Mouse (Mus musculus) cerebellum, postnatal 14 days (tissue): ENCODE measurements at regions not wholly inside any gene's neighbourhood (a gene's known extent, or its start where the extent isn't known, plus 50 kb on each side); places are given as distances from the start of the nearest gene placed in this dataset.

Source experiments
- DNase-seq, 2 experiments: peaks; one replicate each; pipeline ENCODE4 v3.0.0; 2021; ENCODE audit warnings: mixed read lengths in 2 of 2

GRCm38 (mm10) chr15:7459992-7460820 is 62.0 kb upstream of the Egflam start:
- peak; percentile 83 to 86 for DNase-seq

GRCm38 (mm10) chr15:7462549-7462948 is 64.4 kb upstream of the Egflam start:
- no peak for DNase-seq

- DNase-seq = no peak
Observed at GRCm38 (mm10) chr15:7463444-7464350, 65.5 kb upstream of the Egflam start.

DNA sequence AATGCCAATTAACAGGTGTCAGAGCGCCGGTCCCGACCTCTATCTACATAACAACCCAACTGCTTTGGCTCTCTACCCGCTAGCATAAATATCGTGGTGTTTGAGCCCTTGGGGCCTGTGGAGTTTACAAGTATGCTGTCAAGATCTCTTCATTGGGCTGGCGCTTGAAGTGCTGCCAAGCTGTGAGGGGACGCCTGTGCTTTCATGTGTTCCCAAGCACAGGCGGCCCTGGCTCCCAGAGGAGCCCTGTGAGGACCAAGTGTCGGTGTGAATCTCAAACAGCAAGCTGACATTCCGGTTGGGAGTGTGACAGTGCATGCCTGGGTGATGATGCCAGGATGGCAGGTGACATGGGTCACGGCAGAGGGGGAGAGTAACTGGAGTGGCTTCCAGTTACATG is 82.0 kb upstream of the Egflam start:
- peak; percentile 29 to 37 for DNase-seq

- DNase-seq = peak in 1 of 2 experiments; percentile 27
Observed at GRCm38 (mm10) chr15:7480792-7481210, 82.6 kb upstream of the Egflam start.

- no peak for DNase-seq
Observed at GRCm38 (mm10) chr15:7483686-7484085, 85.5 kb upstream of the Egflam start.

GRCm38 (mm10) chr15:7491091-7491490 is 92.9 kb upstream of the Egflam start:
- DNase-seq = peak; percentile 66 to 76

GRCm38 (mm10) chr15:7493126-7493669 is 95.0 kb upstream of the Egflam start:
- DNase-seq = no peak

DNA sequence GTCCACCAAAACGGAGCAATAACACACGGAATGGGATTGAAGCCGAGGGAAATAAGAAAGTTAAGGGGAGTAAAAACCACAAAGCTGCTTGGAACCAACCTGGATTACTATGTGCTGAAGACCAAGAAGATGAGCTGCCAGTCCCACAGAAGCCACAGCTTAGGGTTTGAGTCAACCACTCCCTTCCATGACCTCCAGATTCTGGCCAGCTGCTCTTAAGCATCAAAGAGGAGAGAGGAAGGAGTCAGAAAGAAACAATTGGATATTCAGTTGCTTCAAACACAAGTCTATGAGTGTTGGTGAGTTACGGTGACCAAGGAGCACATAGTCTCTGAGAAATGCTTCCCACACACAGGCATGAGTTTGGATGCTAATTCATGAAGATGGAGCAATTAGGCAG is 99.7 kb upstream of the Egflam start:
- DNase-seq = no peak

DNA sequence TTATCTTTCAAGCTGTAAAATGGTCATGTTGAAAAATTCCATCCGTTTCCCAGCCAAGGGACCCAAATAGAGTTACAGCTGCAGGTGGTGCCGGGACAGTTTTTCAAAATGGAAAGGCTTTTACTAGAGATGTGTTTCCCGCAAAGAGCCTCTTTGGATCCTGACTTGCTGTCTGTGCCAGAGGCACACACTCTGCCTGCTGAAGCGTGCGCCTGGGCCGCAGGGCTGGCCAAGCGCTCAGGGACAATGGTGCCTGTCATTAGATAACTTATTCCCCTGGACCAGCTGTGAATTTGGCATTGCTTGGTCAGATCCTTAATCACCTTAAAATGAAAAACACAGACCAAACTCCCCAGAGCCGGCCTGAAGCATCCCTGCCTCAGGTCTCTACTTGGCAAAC is 110.3 kb upstream of the Egflam start:
- DNase-seq = peak; percentile 15 to 38

DNA sequence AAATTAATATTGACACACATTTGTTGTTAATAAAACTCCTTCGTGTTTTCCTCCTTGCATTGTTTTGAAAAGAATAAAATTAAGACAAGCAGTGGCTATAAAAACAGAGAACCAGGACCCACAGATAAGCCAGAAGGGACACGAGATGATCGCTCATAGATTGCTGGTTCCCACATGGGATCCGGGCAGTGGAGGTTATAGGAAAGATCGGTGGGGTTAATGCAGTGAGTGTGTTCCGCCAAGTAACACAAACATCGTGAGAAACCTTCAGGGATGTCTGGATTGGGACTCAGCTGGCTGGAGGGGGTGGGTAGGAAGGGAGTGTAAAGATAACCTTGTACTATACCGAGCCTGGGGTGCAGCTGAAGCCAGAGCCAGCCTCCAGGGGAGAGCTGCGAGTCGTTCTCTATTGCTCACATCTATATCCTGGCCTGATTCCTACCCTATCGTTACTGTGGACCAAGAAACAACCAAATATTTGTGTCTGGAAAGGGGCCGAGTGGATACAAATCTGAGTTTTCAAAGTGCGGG is 116.6 kb upstream of the Egflam start:
- no peak for DNase-seq

GRCm38 (mm10) chr15:7521611-7522010 is 123.4 kb upstream of the Egflam start:
- peak; percentile 64 to 80 for DNase-seq

DNA sequence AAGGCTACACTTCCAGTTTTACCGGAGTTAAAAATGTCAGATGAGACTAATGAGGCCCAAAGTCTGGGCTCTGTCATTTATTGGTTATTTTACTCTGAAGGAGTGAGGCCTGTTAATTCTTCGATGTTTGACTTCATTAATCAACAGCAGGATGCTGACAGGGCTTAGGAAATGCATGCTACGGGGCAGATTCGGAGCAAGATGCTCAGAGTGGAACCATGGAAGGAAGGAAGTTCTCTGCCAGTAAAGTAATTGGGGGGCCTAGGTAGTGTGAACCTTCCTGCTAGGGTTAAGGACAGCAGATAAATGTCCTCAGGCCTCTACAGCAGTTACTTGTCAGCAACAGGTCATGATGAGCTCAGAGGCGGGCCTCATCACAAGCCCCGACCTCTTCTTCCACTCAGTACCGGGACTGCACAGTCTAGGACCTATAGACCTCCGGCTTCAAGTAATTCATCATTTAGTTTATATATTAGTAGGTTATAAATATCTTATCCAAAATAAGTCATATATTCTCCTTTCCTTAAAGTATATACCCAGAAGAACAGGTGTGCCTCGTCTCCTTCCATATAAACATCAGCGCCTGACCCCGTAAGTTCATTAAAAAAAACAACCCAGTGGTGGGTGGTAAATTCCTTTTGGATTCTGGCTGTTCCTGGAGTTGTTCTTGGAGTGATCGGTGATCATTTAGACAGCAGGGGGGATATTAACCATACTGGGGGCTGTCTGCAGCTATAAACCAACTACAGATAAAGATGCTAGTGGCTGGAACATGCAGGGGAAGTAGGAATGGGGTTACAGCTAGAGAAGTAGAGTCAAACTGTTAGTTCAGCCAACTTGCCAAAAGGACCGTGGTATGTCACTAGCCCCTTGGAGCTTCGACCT is 124.9 kb upstream of the Egflam start:
- DNase-seq = no peak

DNA sequence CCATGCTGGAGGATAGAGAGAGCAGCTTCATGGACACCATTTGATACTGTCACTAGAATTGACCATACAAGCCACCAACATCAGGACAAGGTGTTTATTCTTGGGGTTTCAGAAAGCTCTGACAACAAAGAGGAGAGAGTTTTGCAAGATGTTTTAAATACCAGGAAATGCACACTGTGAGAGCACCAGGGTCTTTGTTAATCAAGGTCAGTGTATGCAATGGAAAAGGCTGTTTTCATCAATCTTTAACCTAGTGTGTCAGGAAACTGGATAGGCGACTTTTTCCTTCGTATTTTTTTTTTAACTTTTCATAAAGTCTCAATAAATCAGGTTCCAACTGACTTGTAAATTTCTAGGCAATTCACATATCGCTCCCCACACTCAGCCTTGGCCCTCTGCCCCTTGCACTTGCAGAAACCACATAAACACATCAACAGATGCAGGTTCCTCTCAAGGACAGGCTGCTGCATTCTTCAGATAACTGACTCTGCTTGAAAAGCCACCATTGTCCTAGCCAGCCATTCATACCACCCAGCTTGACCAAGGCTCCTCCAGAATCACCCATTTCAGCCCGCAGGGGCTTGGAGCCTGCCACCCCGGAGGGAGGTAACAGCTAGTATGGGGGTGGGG is 132.9 kb upstream of the Egflam start:
- DNase-seq = no peak

DNA sequence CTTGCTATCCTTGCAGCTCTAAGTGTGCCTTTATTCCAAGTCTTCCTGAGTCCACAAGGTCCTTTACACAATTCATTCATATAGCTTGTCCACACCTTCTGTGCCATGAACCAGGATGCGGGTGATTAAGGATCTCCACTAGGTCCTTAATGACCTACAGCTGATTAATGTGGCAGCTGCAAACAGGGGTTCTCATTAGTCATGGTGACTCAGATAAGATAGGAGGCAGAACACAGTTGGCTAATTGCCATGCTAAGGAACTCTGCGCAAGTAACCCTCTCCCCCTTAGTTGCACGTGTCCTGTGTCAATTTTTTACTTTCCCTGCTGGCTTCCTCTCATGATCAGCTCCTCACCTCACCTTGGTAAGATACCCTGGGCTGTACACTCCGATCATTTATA is 139.7 kb upstream of the Egflam start:
- DNase-seq = no peak

GRCm38 (mm10) chr15:7553190-7553895 is 155.1 kb upstream of the Egflam start:
- DNase-seq = no peak

- DNase-seq = no peak
Observed at GRCm38 (mm10) chr15:7554433-7554832, 156.2 kb upstream of the Egflam start.

DNA sequence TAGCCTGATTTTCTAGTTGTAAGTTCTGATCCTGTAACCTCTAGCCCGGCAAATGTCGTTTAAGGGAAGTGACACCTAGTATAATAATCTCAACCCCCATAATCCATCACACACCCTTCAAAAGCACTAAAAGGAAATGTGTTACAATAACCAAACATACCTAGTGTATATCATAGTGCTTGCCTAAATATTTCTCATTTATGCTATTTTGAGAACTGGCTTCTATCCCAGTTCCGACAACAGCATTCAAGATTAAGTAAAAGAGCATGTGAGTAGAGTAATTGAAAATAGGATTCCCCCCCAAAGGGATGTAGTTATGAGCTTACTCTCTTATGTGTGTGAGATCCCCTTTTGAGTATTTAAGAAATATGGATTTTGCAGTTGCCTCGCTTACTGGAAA is 165.1 kb upstream of the Egflam start:
- DNase-seq = peak in 1 of 2 experiments; percentile 3

DNA sequence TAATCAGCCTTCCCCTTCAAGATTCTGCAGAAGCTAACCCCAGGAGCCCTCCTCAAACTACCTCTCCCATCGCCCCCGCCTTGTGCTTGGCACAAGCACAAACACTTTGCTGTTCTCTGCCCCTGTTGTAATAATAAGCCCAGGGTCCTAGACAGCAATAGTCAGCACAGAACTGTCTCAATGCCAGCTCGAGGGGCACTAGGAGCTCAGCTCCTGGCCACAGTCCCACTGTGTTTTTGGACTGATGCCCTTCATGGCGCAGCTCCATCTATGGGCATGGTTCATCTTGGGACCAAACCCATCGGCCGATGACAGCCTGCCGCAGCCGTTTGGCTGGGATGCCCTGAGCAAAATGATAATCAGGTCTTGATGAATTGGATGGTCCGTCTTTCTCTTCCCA is 165.5 kb upstream of the Egflam start:
- peak; percentile 98 to 99 for DNase-seq

DNA sequence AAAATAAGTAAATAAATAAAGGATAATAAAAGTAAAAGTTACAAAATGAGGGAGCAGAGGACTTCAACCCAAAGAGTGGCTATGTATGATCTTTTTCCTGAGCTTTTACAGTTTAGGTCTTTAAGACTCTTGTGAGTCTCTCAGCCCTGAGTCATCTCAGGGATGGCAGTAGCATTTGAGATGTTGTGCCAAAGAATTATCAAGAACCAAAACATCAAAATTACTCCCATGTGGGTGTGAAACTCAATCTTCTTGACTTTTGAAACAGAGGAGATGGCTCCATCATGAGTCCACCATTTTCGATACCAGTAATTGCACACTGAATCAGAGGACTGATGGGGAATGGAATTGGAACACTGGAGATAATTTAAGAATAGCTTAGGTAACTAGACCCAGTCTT is 174.0 kb upstream of the Egflam start:
- no peak for DNase-seq

- no peak for DNase-seq
Observed at GRCm38 (mm10) chr15:7574264-7574663, 176.1 kb upstream of the Egflam start.
